ENCODE assay signal across 17 mouse cellular contexts in the genomic region with DNA sequence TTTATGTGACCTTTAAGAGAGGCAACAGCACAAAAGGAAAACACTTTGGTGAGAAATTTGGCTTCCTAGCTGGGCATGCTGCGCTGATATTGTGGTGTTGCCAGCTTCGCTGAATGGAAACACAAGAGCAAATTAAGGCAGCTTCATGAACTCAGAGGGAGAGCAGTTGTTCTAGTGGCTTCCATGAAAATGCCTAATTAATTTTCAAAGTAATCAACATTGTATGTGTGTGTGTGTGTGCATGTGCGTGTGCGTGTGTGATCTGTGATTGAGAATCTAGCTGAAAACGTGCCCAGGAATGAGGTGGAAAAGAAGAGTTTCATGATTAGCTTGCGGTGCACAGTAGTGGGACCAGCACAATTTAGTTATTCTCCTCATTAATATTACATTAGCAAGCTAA.
DNase-seq lines count a peak whose midpoint lies in the region; ATAC-seq and TF ChIP-seq lines count a peak whose summit lies in the region.
"Had no signal": no experiment of that assay in that cellular context is flagged by ENCODE, and none has a peak within 500 bp of the region (broad histone marks: within the 10 kb centered on the region; RNA-seq: fewer than 3 reads in every experiment).

No protein-coding gene starts in this region.

- H3K36me3 ChIP-seq in forebrain, embryonic 13.5 days (ENCODE audit: poor library complexity, severe bottlenecking) = no peaks in the 10 kb centered on the region
- H3K36me3 ChIP-seq in hindbrain, embryonic 14.5 days (replicated peaks; ENCODE audit: control insufficient read depth, insufficient read depth) = no peaks in the 10 kb centered on the region
- H3K36me3 ChIP-seq in neural tube, embryonic 14.5 days (ENCODE audit: control insufficient read depth, insufficient read depth, low read length) = no peaks in the 10 kb centered on the region
- no peaks in the 10 kb centered on the region for H3K36me3 ChIP-seq in intestine, postnatal 0 days (ENCODE audit: control insufficient read depth, insufficient read depth)
- H3K36me3 ChIP-seq: heart, embryonic 10.5 days; limb, embryonic 12.5 days had no signal

- ATAC-seq in forebrain, embryonic 13.5 days = peak; percentile 87
- ATAC-seq in hindbrain, embryonic 14.5 days (ENCODE audit: low FRiP score) = peak; percentile 75
- peak; percentile 31; the same call in 1 of the 2 replicates for ATAC-seq in neural tube, embryonic 14.5 days (ENCODE audit: low read depth)
- ATAC-seq in intestine, postnatal 0 days = no peak
- ATAC-seq: inflammation-experienced regulatory T-cells, adult 6 months had no signal

- H3K4me1 ChIP-seq in forebrain, embryonic 13.5 days = peaks cover 15% of the 10 kb centered on the region
- peaks cover 13% of the 10 kb centered on the region for H3K4me1 ChIP-seq in hindbrain, embryonic 14.5 days (replicated peaks; ENCODE audit: control insufficient read depth, insufficient read depth, low read length)
- H3K4me1 ChIP-seq in neural tube, embryonic 14.5 days (ENCODE audit: control insufficient read depth, insufficient read depth, low read length) = no peaks in the 10 kb centered on the region
- no peaks in the 10 kb centered on the region for H3K4me1 ChIP-seq in intestine, postnatal 0 days (replicated peaks; ENCODE audit: control insufficient read depth, insufficient read depth, low read length)
- H3K4me1 ChIP-seq: heart, embryonic 10.5 days; limb, embryonic 12.5 days; megakaryocyte, embryonic 14.5 days had no signal

- TF ChIP-seq CTCF in intestine, postnatal 0 days (IDR thresholded peaks at IDR 0.05; ENCODE audit: low read depth) = no peak

- no peak overlapping the region for H3K9ac ChIP-seq in forebrain, embryonic 13.5 days
- H3K9ac ChIP-seq in hindbrain, embryonic 14.5 days = no peak overlapping the region
- H3K9ac ChIP-seq in neural tube, embryonic 14.5 days (replicated peaks; ENCODE audit: low read depth, low read length) = no peak overlapping the region
- no peak overlapping the region for H3K9ac ChIP-seq in intestine, postnatal 0 days (ENCODE audit: low read depth, low read length)
- H3K9ac ChIP-seq: limb, embryonic 12.5 days; liver, embryonic 14.5 days had no signal

- H3K4me2 ChIP-seq in forebrain, embryonic 13.5 days = no peak overlapping the region
- no peak overlapping the region for H3K4me2 ChIP-seq in hindbrain, embryonic 14.5 days (replicated peaks)
- H3K4me2 ChIP-seq in neural tube, embryonic 14.5 days (ENCODE audit: low read depth, low read length) = no peak overlapping the region
- no peak overlapping the region for H3K4me2 ChIP-seq in intestine, postnatal 0 days (replicated peaks; ENCODE audit: low read depth)
- H3K4me2 ChIP-seq: limb, embryonic 12.5 days had no signal

- peak overlapping the region; percentile 8; the same call in 1 of the 2 replicates for H3K27ac ChIP-seq in forebrain, embryonic 13.5 days
- H3K27ac ChIP-seq in hindbrain, embryonic 14.5 days = 0 out of 2 replicates have a peak overlapping the region, but pooled peaks have one; percentile 7
- no peak overlapping the region for H3K27ac ChIP-seq in neural tube, embryonic 14.5 days (ENCODE audit: low read depth, low read length)
- H3K27ac ChIP-seq in intestine, postnatal 0 days (ENCODE audit: low read depth, low read length) = no peak overlapping the region
- H3K27ac ChIP-seq: heart, embryonic 10.5 days; limb, embryonic 12.5 days; liver, embryonic 14.5 days had no signal

- intact Hi-C loops in left cerebral cortex, postnatal 4 days (cut with DNase I) = no loop called here

- no peaks in the 10 kb centered on the region for H3K9me3 ChIP-seq in forebrain, embryonic 13.5 days (replicated peaks)
- H3K9me3 ChIP-seq in hindbrain, embryonic 14.5 days (ENCODE audit: control insufficient read depth, low read length) = peaks cover 5% of the 10 kb centered on the region; the same call in 1 of the 2 replicates
- H3K9me3 ChIP-seq in neural tube, embryonic 14.5 days (ENCODE audit: control insufficient read depth, low read length) = no peaks in the 10 kb centered on the region
- H3K9me3 ChIP-seq in intestine, postnatal 0 days (ENCODE audit: control insufficient read depth) = no peaks in the 10 kb centered on the region
- H3K9me3 ChIP-seq: heart, embryonic 10.5 days had no signal

- H3K4me3 ChIP-seq in forebrain, embryonic 13.5 days = no peak overlapping the region
- H3K4me3 ChIP-seq in hindbrain, embryonic 14.5 days (replicated peaks; ENCODE audit: low read length) = no peak overlapping the region
- H3K4me3 ChIP-seq in neural tube, embryonic 14.5 days (ENCODE audit: low read depth, low read length) = no peak overlapping the region
- no peak overlapping the region for H3K4me3 ChIP-seq in intestine, postnatal 0 days (ENCODE audit: low read depth, low read length)
- H3K4me3 ChIP-seq: heart, embryonic 10.5 days; limb, embryonic 12.5 days; megakaryocyte, embryonic 14.5 days had no signal

- DNase-seq in left cerebral cortex, postnatal 4 days = peak; percentile 62
- no peak for DNase-seq in left cerebral cortex, adult 18-20 months (ENCODE audit: low spot score in 2 of 2)
- DNase-seq in hindbrain, embryonic 14.5 days (ENCODE audit: low spot score) = peak; percentile 51
- no peak for DNase-seq in testis, postnatal 14 days (ENCODE audit: low spot score)
- DNase-seq: cerebellum, postnatal 36 days; gastrocnemius, postnatal 25 days; heart, postnatal 10 days; right cerebral cortex, postnatal 25 days; thymus, postnatal 25 days had no signal

- H3K27me3 ChIP-seq in forebrain, embryonic 13.5 days = no peaks in the 10 kb centered on the region
- H3K27me3 ChIP-seq in hindbrain, embryonic 14.5 days (ENCODE audit: control insufficient read depth, insufficient read depth, low read length) = no peaks in the 10 kb centered on the region
- H3K27me3 ChIP-seq in neural tube, embryonic 14.5 days (ENCODE audit: control insufficient read depth, insufficient read depth, low read length) = no peaks in the 10 kb centered on the region
- no peaks in the 10 kb centered on the region for H3K27me3 ChIP-seq in intestine, postnatal 0 days (replicated peaks; ENCODE audit: control insufficient read depth, insufficient read depth, low read length)
- H3K27me3 ChIP-seq: limb, embryonic 12.5 days; megakaryocyte, embryonic 14.5 days had no signal

- 41% methylated on average over 6 of the region's 6 CpGs for WGBS in forebrain, embryonic 13.5 days
- WGBS in hindbrain, embryonic 14.5 days = 52% methylated on average over 6 of the region's 6 CpGs
- 49% methylated on average over 6 of the region's 6 CpGs for whole genome bisulfite sequencing in neural tube, embryonic 14.5 days
- WGBS in intestine, postnatal 0 days = 91% methylated on average over 6 of the region's 6 CpGs

Comparison
In these comparisons a context has a peak if more than half of its experiments do, and no peak if none do; other contexts are left out.
1. DNase-seq: peak in left cerebral cortex, postnatal 4 days (single experiment) and hindbrain, embryonic 14.5 days (single experiment); none in left cerebral cortex, adult 18-20 months (0 of 2) and testis, postnatal 14 days (single experiment).
2. H3K27ac ChIP-seq: peak in forebrain, embryonic 13.5 days (single experiment) and hindbrain, embryonic 14.5 days (single experiment); none in neural tube, embryonic 14.5 days (single experiment) and intestine, postnatal 0 days (single experiment).